Mouse (Mus musculus) forebrain, embryonic 11.5 days (tissue): ENCODE data around the gene Ptprm. TPM values are rescaled to one million over a fixed set of nuclear protein-coding genes. Genes with fewer than 3 reads are reported as not detected.

ENCODE experiments used
- ATAC-seq: fragments of 200-750 bp; cut with Nextera tagmentation; replicated peaks from 2 replicates; pipeline ENCODE4 v1.8.0; 2017; ENCODE audit warnings: moderate TSS enrichment; ENCODE audit not compliant: low FRiP score
- DNase-seq: peaks from one replicate; pipeline ENCODE4 v3.0.0-alpha.2; 2017; ENCODE audit warnings: low spot score
- H3K27ac ChIP-seq: fragments of 300-500 bp; sonication (generic); 2 replicates; pipeline ENCODE4 v1.5.1; 2014; ENCODE audit warnings: low read depth, low read length
- H3K27me3 ChIP-seq: fragments of 300-500 bp; sonication (generic); 2 replicates; pipeline ENCODE4 v1.6.1; 2014; ENCODE audit warnings: mild to moderate bottlenecking, low read length, mixed read lengths; ENCODE audit not compliant: control insufficient read depth, insufficient read depth
- H3K36me3 ChIP-seq: fragments of 300-500 bp; sonication (generic); 2 replicates; pipeline ENCODE4 v1.6.1; 2014; ENCODE audit warnings: mild to moderate bottlenecking, low read length, moderate library complexity, mixed read lengths; ENCODE audit not compliant: control insufficient read depth, insufficient read depth
- H3K4me1 ChIP-seq: fragments of 300-500 bp; sonication (generic); replicated peaks from 2 replicates; pipeline ENCODE4 v1.6.1; 2014; ENCODE audit warnings: low read length, mixed read lengths; ENCODE audit not compliant: control insufficient read depth, insufficient read depth
- H3K4me2 ChIP-seq: fragments of 300-500 bp; sonication (generic); 2 replicates; pipeline ENCODE4 v1.6.1; 2014; ENCODE audit warnings: low read depth, mild to moderate bottlenecking, low read length, moderate library complexity, mixed read lengths; ENCODE audit not compliant: severe bottlenecking
- H3K4me3 ChIP-seq: fragments of 300-500 bp; sonication (generic); 2 replicates; pipeline ENCODE4 v1.5.1; 2014; ENCODE audit warnings: low read depth, low read length
- H3K9ac ChIP-seq: fragments of 300-500 bp; sonication (generic); 2 replicates; pipeline ENCODE4 v1.6.1; 2014; ENCODE audit warnings: low read length
- H3K9me3 ChIP-seq: fragments of 300-500 bp; sonication (generic); 2 replicates; pipeline ENCODE4 v1.6.1; 2016; ENCODE audit warnings: low read length, mixed read lengths; ENCODE audit not compliant: control insufficient read depth
- WGBS: fragments of 180-500 bp; shearing (Covaris S2); extraction: QIAGEN DNeasy Blood & Tissue Kit; methylation state at CpG from one replicate; pipeline ENCODE4 v1.1.7; 2014; 5-methylcytosine and 5-hydroxymethylcytosine counted together
- polyA plus RNA-seq: library from polyadenylated mRNA; unstranded; fragments of >200 nt; fragmentation: Nextera tagmentation; extraction: Ambion mirVana; gene quantifications from 2 replicates; pipeline ENCODE4 v1.2.1, GENCODE M21; 2014

Ptprm gene
- polyA plus RNA-seq, 1 experiment from 2014 or later, result 11.7 TPM

DNA sequence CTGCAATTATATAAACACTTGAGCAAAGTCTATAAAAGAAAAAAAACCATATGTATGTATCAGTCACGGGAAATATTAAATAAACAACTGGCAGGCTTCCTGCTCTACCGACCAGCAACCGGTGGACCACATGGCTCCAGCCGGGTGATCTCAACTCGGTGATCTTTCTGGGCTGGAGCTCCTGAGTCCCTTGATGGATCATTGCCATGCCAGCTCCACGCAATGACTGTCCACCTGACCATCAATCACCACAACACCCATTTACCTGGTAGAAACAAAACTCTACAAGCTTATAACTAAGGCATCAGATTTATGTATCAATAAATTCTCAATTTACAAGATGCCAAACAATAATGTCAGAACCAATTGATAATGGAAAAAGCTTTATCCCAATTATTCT lies 322.2 kb downstream of the Ptprm start:
- Histone ChIP-seq H3K9ac (no peak overlapping the region), H3K27ac (no peak overlapping the region), H3K9me3 (no peaks in the 10 kb centered on the region), H3K4me2 (no peak overlapping the region), H3K27me3 (no peaks in the 10 kb centered on the region), H3K4me1 (no peaks in the 10 kb centered on the region), H3K36me3 (no peaks in the 10 kb centered on the region), H3K4me3 (no peak overlapping the region)
- DNase-seq (no peak), ATAC-seq (no peak)
- 98% methylated on average over 6 of the region's 6 CpGs for WGBS

DNA sequence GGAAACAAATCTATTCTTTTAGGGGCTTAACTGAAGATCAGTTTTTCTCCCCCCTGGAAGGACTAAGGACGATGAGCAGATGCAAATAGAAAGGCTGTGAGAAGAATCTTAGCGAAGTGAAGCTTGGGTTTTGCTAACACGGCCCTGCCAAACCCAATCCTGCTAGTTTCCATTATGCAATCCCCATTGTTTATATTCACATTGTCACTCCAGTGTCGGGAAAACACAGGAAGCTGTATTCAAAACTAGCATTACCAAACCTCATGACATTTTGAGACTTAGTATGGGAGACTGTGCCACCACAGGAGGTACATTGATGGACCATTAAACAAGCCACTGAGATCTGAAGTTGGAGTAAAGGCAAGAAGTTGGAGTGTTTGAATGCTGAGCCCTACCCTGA lies 322.9 kb downstream of the Ptprm start:
- H3K4me2 ChIP-seq, result no peak overlapping the region
- no peak overlapping the region for H3K4me3 ChIP-seq
- no peak for DNase-seq
- H3K4me1 ChIP-seq, result no peaks in the 10 kb centered on the region
- H3K9me3 ChIP-seq, result no peaks in the 10 kb centered on the region
- H3K9ac ChIP-seq, result no peak overlapping the region
- no peaks in the 10 kb centered on the region for H3K27me3 ChIP-seq
- no peak for ATAC-seq
- 57% methylated on average over 4 of the region's 4 CpGs for WGBS
- no peak overlapping the region for H3K27ac ChIP-seq
- H3K36me3 ChIP-seq, result no peaks in the 10 kb centered on the region

DNA sequence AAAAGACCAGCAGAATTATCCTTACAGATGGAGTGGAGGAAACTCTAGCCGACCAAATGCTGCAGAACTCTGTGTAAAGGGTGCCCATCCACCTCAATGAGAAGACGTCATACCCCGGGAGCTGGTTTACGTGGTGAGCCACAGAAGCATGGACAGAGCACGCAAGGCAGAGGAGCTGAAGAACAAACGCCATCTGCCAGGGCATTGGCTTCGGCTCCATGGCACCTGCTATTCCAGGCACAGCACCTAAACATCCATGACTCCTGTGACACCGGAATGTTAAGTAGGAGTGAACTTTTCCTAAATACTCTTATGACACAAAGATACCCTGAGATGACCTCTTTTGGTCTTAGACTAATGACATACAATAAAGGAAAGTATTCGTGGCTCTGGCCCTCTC lies 327.0 kb downstream of the Ptprm start:
- Histone ChIP-seq H3K27ac (no peak overlapping the region), H3K27me3 (no peaks in the 10 kb centered on the region), H3K4me3 (no peak overlapping the region), H3K4me1 (no peaks in the 10 kb centered on the region), H3K4me2 (no peak overlapping the region), H3K36me3 (no peaks in the 10 kb centered on the region), H3K9ac (no peak overlapping the region), H3K9me3 (no peaks in the 10 kb centered on the region)
- DNase-seq, result no peak
- no peak for ATAC-seq
- 91% methylated on average over 9 of the region's 9 CpGs for WGBS

DNA sequence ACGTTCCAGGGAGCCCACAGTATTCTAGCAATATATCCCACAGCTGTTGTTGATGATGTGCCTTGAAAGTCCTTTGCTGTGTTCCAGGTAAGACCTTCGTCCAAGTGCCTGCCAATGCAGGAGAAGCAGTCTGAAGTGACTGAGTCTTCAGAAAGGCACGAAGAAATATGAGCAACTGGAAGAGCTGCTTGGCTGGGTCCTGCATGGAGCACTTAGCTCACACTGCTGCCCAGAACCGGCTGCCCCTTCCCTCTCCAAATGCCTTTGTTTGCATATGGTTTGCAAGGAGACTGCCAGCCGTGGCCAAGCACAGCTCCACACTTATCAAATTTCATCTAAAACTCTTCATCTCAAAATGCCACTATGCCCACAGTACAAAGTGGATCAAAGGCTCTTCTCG lies 337.8 kb downstream of the Ptprm start:
- no peak overlapping the region for H3K4me3 ChIP-seq
- H3K4me2 ChIP-seq, result no peak overlapping the region
- 83% methylated on average over 6 of the region's 6 CpGs for WGBS
- H3K9me3 ChIP-seq, result no peaks in the 10 kb centered on the region
- ATAC-seq (no peak), DNase-seq (no peak)
- no peaks in the 10 kb centered on the region for H3K36me3 ChIP-seq
- H3K9ac ChIP-seq, result no peak overlapping the region
- H3K27ac ChIP-seq, result no peak overlapping the region
- no peaks in the 10 kb centered on the region for H3K27me3 ChIP-seq
- H3K4me1 ChIP-seq, result no peaks in the 10 kb centered on the region; the same call in 1 of the 2 replicates

DNA sequence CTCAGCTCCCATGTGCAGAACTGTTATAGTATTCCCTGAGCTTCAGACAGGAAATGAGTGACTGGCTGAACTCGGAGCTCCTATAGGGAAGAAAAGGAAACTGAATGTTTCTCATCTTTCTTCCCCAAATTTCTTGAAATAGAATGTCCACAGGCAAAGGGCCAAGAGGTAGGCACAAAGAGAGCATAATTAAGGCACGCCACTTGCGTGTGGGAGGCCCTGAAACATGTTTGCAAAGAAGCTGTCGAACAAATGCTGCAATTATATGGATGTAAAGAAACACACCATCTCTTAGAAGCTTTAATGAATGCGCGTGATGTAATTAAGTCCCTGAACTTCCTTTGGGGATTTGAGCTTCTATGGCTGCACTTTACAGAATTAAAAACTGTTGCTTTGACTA lies 341.0 kb downstream of the Ptprm start:
- Histone ChIP-seq H3K9ac (no peak overlapping the region), H3K4me2 (no peak overlapping the region), H3K9me3 (no peaks in the 10 kb centered on the region), H3K36me3 (no peaks in the 10 kb centered on the region), H3K27me3 (no peaks in the 10 kb centered on the region), H3K4me3 (no peak overlapping the region), H3K4me1 (no peaks in the 10 kb centered on the region; the same call in 1 of the 2 replicates), H3K27ac (no peak overlapping the region)
- DNase-seq (no peak), ATAC-seq (no peak)
- WGBS, result 72% methylated on average over 6 of the region's 6 CpGs

DNA sequence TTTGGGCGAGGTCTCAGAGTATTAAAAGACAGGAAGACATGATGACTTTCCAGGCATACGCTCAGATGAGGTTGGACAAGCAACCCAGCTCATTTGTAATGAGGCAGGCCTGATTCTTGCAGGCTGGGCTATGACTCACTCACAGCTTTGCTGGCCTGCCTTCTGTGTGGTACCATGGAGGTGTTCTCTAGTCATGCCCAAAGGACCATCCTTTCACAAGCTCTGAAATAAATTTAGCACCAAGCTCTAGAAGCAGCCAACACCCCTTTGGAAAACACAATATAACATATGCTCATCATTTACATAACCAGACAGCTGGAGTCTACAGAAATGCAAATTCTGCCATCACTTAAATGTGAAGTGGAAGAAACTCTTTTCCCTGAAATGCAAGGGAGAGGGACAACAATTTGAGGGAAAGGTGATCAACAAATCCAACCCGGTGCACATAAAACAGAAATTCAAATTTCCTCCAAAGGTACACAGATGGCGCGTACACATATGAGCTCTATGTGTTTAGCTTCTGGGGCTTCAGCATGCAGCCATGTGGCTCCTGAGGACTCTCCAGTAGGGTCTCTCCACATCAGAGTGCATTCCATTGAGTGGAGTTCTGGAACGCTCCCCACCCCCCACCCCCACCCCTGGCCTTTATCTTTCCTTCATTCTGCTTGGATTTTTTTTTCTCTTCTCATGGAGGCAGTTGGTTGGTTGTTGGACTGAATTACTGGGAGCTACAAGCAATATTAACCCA lies 342.2 kb downstream of the Ptprm start:
- Histone ChIP-seq H3K4me3 (no peak overlapping the region), H3K4me2 (no peak overlapping the region), H3K9me3 (no peaks in the 10 kb centered on the region), H3K9ac (no peak overlapping the region), H3K36me3 (no peaks in the 10 kb centered on the region), H3K4me1 (no peaks in the 10 kb centered on the region; the same call in 1 of the 2 replicates), H3K27me3 (no peaks in the 10 kb centered on the region), H3K27ac (no peak overlapping the region)
- DNase-seq, result no peak
- ATAC-seq, result no peak
- 90% methylated on average over 6 of the region's 6 CpGs for WGBS

DNA sequence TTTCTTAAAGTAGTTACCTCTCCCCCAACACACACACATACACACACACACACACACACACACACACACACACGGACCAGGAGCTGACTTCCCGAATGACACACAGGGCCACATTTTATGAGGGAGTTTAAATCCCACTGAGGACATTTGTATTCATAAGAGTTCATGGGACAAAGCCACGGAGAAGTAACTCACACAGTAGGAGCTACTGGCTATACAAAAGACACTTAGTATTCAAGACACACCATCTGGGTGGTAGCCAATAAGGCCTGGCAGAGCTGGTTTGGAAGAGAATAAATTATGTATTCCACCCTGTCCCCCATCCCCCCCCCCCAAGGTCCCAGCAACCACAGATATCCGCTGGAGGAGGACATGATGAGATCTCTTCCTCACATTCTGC lies 344.1 kb downstream of the Ptprm start:
- Histone ChIP-seq H3K27ac (no peak overlapping the region), H3K27me3 (no peaks in the 10 kb centered on the region), H3K4me3 (no peak overlapping the region), H3K36me3 (no peaks in the 10 kb centered on the region), H3K9me3 (no peaks in the 10 kb centered on the region), H3K9ac (no peak overlapping the region), H3K4me2 (no peak overlapping the region), H3K4me1 (no peaks in the 10 kb centered on the region; the same call in 1 of the 2 replicates)
- ATAC-seq (no peak), DNase-seq (no peak)
- WGBS, result 88% methylated on average over 4 of the region's 4 CpGs

DNA sequence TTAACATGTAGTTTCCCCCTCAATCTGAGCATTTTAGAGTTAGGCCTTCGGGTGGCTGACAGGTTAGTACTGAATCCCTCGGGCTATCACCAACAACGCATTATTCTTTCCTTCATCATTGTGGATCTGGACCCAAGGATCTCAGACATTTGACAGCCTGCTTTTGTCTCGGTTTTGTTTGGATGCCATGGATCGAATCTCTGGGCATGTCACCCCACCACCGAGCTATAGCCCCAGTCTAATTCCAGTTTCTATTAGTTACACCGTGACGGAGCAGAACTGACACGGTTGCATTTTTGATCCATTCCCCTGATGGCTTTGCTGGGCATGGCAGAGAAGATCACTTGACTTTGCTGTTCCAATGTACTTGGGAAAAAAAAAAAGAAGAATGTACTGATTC lies 346.1 kb downstream of the Ptprm start:
- Histone ChIP-seq H3K27ac (no peak overlapping the region), H3K9ac (no peak overlapping the region), H3K9me3 (no peaks in the 10 kb centered on the region), H3K27me3 (no peaks in the 10 kb centered on the region), H3K4me3 (no peak overlapping the region), H3K4me1 (no peaks in the 10 kb centered on the region; the same call in 1 of the 2 replicates), H3K4me2 (no peak overlapping the region), H3K36me3 (no peaks in the 10 kb centered on the region)
- ATAC-seq (no peak), DNase-seq (no peak)
- WGBS, result 93% methylated on average over 9 of the region's 9 CpGs

DNA sequence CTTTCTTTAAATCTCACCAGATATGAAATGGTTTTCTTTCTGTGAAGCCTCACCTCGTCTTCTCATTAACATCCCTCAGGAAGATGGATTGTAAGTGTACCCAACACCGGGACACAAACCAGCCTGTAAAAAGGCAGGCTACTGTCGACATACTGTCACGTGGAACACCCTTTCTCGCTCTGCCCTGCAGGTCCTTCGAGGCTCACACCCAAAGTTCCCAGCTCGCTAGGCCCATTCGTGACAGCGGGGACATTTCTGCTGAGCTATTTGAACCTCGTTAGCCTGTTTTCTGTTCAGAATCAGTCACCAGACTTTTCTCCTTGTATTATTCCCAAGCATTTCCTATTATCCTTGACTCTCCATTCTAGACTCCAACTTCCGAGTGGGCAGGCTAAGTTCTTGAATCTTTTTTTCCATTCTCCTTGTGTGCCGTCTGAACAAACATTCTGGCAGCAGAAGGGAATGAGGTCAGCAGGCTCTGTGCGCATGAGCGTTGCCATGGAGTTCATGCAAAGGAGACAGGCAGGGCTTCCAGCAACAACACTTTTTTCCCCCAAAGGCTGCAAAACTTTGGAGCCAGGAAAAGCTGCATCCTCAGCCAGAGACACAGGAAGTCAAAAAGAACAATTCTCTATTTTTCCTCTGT lies 347.4 kb downstream of the Ptprm start:
- H3K4me3 ChIP-seq, result no peak overlapping the region
- peak; percentile 60; the same call in 1 of the 2 replicates for ATAC-seq
- no peaks in the 10 kb centered on the region for H3K4me1 ChIP-seq
- H3K27ac ChIP-seq, result no peak overlapping the region
- no peaks in the 10 kb centered on the region for H3K36me3 ChIP-seq
- 55% methylated on average over 14 of the region's 14 CpGs for WGBS
- H3K4me2 ChIP-seq, result no peak overlapping the region
- no peaks in the 10 kb centered on the region for H3K9me3 ChIP-seq
- H3K27me3 ChIP-seq, result no peaks in the 10 kb centered on the region
- no peak overlapping the region for H3K9ac ChIP-seq
- DNase-seq, result peak; percentile 55
